Mouse (Mus musculus) hindbrain, embryonic 11.5 days (tissue): ENCODE data around the gene Kctd4. TPM values are rescaled to one million over a fixed set of nuclear protein-coding genes. Genes with fewer than 3 reads are reported as not detected.
"Not testable (repeated sequence)": the region's sequence is repeated elsewhere in the genome, so short reads cannot be mapped to it uniquely, and the experiment has no call there.

Source experiments
- ATAC-seq: fragments of 200-750 bp; cut with Nextera tagmentation; 2 replicates; pipeline ENCODE4 v1.8.0; 2017; ENCODE audit warnings: mild to moderate bottlenecking, moderate TSS enrichment, moderate library complexity; ENCODE audit not compliant: low FRiP score
- DNase-seq: peaks from one replicate; pipeline ENCODE4 v3.0.0-alpha.2; 2015; ENCODE audit warnings: low spot score
- H3K27ac ChIP-seq: fragments of 300-500 bp; sonication (generic); 2 replicates; pipeline ENCODE4 v1.5.1; 2014; ENCODE audit warnings: mild to moderate bottlenecking, low read depth, low read length
- H3K27me3 ChIP-seq: fragments of 300-500 bp; sonication (generic); 2 replicates; pipeline ENCODE4 v1.6.1; 2014; ENCODE audit warnings: mild to moderate bottlenecking, low read length, moderate library complexity, mixed read lengths; ENCODE audit not compliant: control insufficient read depth, insufficient read depth
- H3K36me3 ChIP-seq: fragments of 300-500 bp; sonication (generic); 2 replicates; pipeline ENCODE4 v1.6.1; 2014; ENCODE audit warnings: mild to moderate bottlenecking, low read length, moderate library complexity, mixed read lengths; ENCODE audit not compliant: control insufficient read depth, insufficient read depth
- H3K4me1 ChIP-seq: fragments of 300-500 bp; sonication (generic); replicated peaks from 2 replicates; pipeline ENCODE4 v1.6.1; 2014; ENCODE audit warnings: low read length, mixed read lengths; ENCODE audit not compliant: control insufficient read depth, insufficient read depth
- H3K4me2 ChIP-seq: fragments of 300-500 bp; sonication (generic); replicated peaks from 2 replicates; pipeline ENCODE4 v1.6.1; 2014; ENCODE audit warnings: mild to moderate bottlenecking, low read depth, low read length
- H3K4me3 ChIP-seq: fragments of 300-500 bp; sonication (generic); 2 replicates; pipeline ENCODE4 v1.5.1; 2014; ENCODE audit warnings: low read depth, low read length
- H3K9ac ChIP-seq: fragments of 300-500 bp; sonication (generic); 2 replicates; pipeline ENCODE4 v1.6.1; 2014; ENCODE audit warnings: low read depth, low read length
- H3K9me3 ChIP-seq: fragments of 300-500 bp; sonication (generic); 2 replicates; pipeline ENCODE4 v1.6.1; 2016; ENCODE audit warnings: low read length; ENCODE audit not compliant: control insufficient read depth
- WGBS: fragments of 180-500 bp; shearing (Covaris S2); extraction: QIAGEN DNeasy Blood & Tissue Kit; methylation state at CpG from one replicate; pipeline ENCODE4 v1.1.7; 2014; 5-methylcytosine and 5-hydroxymethylcytosine counted together
- polyA plus RNA-seq: library from polyadenylated mRNA; unstranded; fragments of >200 nt; fragmentation: Nextera tagmentation; extraction: Ambion mirVana; gene quantifications from 2 replicates; pipeline ENCODE4 v1.2.1, GENCODE M21; 2014

The Kctd4 gene
- polyA plus RNA-seq, result 0.61 and 1.4 TPM in 2 replicates

DNA sequence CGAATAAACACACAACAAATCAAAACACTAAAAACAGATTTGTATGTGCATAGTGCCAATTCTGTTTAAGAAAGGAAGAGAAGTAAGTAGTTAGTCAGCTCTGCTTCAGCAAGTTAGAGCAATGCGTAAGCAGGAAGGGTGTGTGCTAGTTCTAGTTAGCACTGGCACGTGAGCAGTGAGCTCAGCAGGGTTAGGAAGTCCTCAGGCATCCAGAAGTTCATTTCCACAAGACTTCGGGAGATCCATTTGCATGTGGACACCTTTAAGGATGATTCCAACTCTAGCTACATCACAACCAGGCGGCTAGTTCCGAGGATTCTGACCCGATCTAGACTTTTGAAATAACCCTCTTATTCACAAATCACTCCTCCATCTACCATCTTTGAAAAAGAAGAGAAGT, at the start of gene Kctd4:
Kctd4 (plus strand) TSS at position 244 of the 400 bp plus-strand sequence.
- H3K4me3 ChIP-seq, result no peak within 1 kb of the TSS
- no peak within 1 kb of the TSS for H3K9ac ChIP-seq
- ATAC-seq (no peak), DNase-seq (no peak)
- H3K36me3 ChIP-seq, result no peaks in the 10 kb centered on the region
- H3K4me1 ChIP-seq, result no peaks in the 10 kb centered on the region
- no peak within 1 kb of the TSS for H3K4me2 ChIP-seq
- 88% methylated on average over 7 of the region's 7 CpGs for WGBS
- no peaks in the 10 kb centered on the region for H3K27me3 ChIP-seq
- no peaks in the 10 kb centered on the region for H3K9me3 ChIP-seq
- H3K27ac ChIP-seq, result no peak within 1 kb of the TSS

DNA sequence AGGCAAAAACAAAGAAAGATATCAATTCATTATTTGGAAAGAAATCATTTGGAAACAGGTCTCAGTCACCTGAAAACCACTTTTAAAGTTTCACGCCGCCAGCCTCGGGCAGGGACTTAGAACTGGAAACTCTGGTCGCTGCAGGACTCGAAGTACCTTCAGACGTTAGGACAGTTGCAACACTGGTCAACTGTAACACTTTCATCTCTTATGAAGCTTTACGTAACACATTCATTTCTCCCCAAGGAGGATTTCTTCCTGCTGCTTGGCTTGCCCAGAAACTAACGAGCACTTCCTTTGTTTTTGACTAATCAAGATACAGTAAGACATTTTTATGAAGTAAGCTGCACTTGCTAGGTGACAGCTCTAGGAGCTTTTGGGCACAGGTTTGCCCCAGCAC, 47.9 kb upstream of the Kctd4 start:
- 0 out of 2 replicates have a peak, but pooled peaks cover 2% of the 10 kb centered on the region for H3K36me3 ChIP-seq
- no peaks in the 10 kb centered on the region for H3K27me3 ChIP-seq
- H3K4me2 ChIP-seq, result no peak overlapping the region
- ATAC-seq (no peak), DNase-seq (no peak)
- H3K9ac ChIP-seq, result no peak overlapping the region
- H3K4me1 ChIP-seq, result no peaks in the 10 kb centered on the region
- H3K4me3 ChIP-seq, result no peak overlapping the region
- H3K27ac ChIP-seq, result no peak overlapping the region
- 98% methylated on average over 8 of the region's 8 CpGs for WGBS
- H3K9me3 ChIP-seq, result no peaks in the 10 kb centered on the region

DNA sequence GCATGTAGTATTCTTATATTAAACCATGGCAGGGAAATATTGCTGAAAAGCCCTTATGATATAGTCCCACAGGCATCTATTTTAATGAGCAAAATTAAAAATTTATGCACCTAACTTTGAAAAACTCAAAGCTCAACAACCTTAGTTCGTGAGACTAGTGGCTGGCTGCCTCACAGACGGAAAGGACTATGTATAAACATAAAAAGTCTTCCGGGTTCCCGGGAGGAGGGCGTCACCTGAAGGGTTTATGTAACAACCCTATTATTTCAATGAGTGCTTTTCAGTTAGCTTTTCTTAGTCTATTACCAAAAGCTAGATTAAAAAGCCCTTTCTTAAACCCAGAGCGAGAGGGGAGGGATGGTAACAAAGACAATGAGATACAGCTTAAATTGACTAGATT, 42.8 kb upstream of the Kctd4 start:
- Histone ChIP-seq H3K27me3 (no peaks in the 10 kb centered on the region), H3K9me3 (no peaks in the 10 kb centered on the region), H3K27ac (no peak overlapping the region), H3K36me3 (no peaks in the 10 kb centered on the region), H3K4me1 (no peaks in the 10 kb centered on the region), H3K9ac (no peak overlapping the region), H3K4me2 (no peak overlapping the region), H3K4me3 (no peak overlapping the region)
- no peak for DNase-seq
- WGBS, result 90% methylated on average over 6 of the region's 6 CpGs
- ATAC-seq, result no peak

DNA sequence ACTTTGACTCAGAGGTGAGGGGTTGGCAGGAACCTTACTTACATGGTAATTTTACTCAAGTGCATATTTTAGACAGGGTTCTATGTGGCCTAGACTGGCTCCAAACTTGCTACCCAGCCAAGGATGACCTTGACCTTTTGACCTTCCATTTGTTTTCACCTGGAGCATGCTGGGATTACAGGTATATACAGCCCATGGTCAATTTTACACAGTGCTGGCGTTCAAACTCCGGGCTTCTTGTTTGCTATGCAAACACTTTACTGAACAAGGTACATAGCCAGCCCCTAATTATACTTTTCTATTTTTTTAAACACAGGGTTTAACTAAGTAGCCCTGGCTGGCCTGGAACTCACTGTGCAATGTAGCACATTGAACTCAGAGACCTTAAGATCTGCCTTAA, 42.1 kb upstream of the Kctd4 start:
- ATAC-seq (no peak), DNase-seq (no peak)
- WGBS, result 88% methylated on average over 2 of the region's 2 CpGs
- Histone ChIP-seq H3K4me1 (no peaks in the 10 kb centered on the region), H3K9ac (no peak overlapping the region), H3K4me2 (no peak overlapping the region), H3K27me3 (no peaks in the 10 kb centered on the region), H3K9me3 (no peaks in the 10 kb centered on the region), H3K36me3 (no peaks in the 10 kb centered on the region), H3K4me3 (no peak overlapping the region), H3K27ac (no peak overlapping the region)

DNA sequence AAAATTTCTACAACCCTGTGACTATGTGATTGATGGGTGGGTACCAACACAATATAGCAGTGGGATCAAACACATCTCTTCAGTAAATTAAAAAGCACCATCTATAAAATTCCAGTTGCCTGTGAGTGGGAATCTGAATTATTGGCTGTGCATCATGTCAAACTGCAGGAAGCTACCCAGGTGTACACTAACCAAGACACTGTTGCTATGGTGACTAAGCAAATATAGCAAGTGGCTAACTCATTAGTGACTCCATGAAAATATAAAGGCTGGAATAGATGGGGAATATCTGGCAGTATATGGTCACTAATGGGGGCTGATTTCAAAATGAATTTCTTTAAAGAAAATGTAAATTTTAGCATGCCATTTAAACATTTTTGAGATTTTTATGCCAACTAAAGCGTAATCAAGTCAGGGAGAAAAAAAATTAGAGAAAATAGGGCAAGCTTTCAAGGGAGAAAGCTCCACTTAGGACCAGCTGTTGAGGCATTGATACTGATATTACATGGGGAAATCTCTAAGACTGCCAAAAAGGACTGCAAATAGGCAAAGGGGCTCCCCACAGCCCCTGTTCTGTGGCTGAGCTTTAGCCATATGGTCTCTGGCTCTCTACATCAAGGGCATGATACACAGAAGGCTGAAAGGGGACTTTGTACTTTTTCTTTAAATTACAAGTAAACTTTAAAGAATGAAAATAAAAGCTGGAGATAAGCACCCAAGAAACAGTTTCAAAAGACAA, 31.3 kb upstream of the Kctd4 start:
- 100% methylated on average over 1 of the region's 1 CpGs for WGBS
- no peak overlapping the region for H3K4me2 ChIP-seq
- ATAC-seq (no peak), DNase-seq (no peak)
- no peaks in the 10 kb centered on the region for H3K9me3 ChIP-seq
- no peak overlapping the region for H3K9ac ChIP-seq
- no peak overlapping the region for H3K27ac ChIP-seq
- no peaks in the 10 kb centered on the region for H3K27me3 ChIP-seq
- H3K4me3 ChIP-seq, result no peak overlapping the region
- H3K36me3 ChIP-seq, result no peaks in the 10 kb centered on the region
- no peaks in the 10 kb centered on the region for H3K4me1 ChIP-seq

DNA sequence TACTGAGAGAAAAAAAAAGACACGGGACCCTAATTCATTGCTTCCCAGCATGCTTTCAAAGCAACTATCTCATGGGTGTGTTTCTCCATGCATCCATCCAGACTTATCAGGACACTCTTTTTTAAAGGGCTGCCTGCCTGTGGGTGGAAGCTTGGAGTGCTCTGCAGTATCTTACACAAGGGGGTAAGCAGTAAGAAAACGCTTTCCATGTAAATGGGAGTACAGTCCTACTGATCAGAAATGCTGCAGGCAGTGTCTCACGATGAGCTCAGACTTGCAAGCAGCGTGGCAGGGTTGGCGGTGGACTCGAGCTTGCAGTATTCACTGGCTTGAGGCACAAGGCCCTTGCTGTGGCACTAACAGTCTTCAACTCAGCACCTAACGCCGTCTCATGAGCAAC, 25.1 kb upstream of the Kctd4 start:
- not testable (repeated sequence) for H3K27me3 ChIP-seq, DNase-seq, H3K27ac ChIP-seq, H3K9ac ChIP-seq, H3K4me1 ChIP-seq, H3K36me3 ChIP-seq, H3K4me2 ChIP-seq, ATAC-seq, H3K9me3 ChIP-seq, H3K4me3 ChIP-seq
- WGBS, result 91% methylated on average over 8 of the region's 8 CpGs

DNA sequence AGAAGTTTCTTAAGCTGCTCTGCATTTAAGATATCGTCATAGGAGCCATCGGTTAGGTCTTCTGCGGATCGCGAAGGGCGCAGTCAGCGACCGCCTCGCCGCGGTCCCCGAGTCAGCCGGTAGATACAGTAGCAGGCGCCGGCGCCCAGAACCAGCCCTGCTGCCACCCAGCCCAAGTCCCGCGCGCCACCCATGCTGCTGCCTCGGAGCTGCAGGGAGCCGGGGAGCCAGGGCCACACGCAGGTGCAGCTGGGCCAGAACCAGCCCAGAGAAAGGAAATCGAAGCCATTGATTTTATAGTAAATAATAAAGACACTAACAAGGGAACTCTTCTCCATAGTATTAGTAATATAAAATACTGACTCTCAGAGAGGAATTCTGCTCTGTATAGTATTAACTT, 23.5 kb upstream of the Kctd4 start:
- no peak overlapping the region for H3K4me3 ChIP-seq
- WGBS, result 94% methylated on average over 23 of the region's 23 CpGs
- ATAC-seq (no peak), DNase-seq (no peak)
- H3K4me1 ChIP-seq, result no peaks in the 10 kb centered on the region
- H3K9me3 ChIP-seq, result no peaks in the 10 kb centered on the region
- H3K36me3 ChIP-seq, result no peaks in the 10 kb centered on the region
- H3K4me2 ChIP-seq, result no peak overlapping the region
- no peaks in the 10 kb centered on the region for H3K27me3 ChIP-seq
- H3K27ac ChIP-seq, result no peak overlapping the region
- no peak overlapping the region for H3K9ac ChIP-seq

DNA sequence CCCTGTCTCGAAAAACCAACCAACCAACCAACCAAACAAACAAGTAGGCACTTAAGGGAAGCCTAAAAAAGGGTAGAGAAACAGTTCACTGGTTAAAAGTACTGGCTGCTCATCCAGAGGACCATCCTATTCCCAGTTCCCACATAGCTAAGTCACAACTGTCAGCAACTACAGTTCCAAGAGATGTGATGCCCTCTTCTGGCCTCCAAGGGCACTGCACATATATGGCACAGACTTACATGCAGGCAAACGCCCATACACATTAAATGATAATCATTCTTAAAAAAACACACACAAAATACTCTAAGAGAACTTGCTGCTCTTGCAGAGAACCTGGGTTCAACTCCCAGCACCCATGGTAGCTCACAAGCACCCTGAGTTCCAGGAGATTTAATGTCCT, 20.4 kb upstream of the Kctd4 start:
- Histone ChIP-seq H3K36me3 (no peaks in the 10 kb centered on the region), H3K4me1 (no peaks in the 10 kb centered on the region), H3K27me3 (no peaks in the 10 kb centered on the region), H3K4me2 (no peak overlapping the region), H3K4me3 (no peak overlapping the region), H3K9me3 (no peaks in the 10 kb centered on the region), H3K9ac (no peak overlapping the region), H3K27ac (no peak overlapping the region)
- WGBS, result 76% methylated on average over 2 of the region's 2 CpGs
- ATAC-seq (no peak), DNase-seq (no peak)

DNA sequence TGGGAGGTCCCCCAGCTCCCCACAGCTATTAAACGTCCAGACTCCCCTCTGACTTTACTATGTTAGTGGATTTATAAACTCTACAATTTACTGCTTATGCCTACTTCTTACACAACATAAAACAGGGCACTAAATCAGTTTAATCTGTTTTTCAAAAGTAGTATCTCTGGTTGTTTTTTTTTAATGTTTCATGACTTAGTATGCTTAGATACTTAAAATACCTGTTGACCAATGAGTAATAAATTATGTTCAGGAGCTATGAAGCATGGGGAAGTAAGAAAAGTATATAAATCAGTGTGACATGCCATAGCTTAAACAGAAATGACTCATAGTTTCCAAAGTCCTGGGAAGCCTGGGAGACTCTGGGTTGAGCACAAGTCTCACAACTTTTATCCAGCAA, 17.1 kb upstream of the Kctd4 start:
- 79% methylated on average over 1 of the region's 1 CpGs for WGBS
- ATAC-seq, result no peak
- Histone ChIP-seq H3K27me3 (no peaks in the 10 kb centered on the region), H3K4me2 (no peak overlapping the region), H3K9ac (no peak overlapping the region), H3K27ac (no peak overlapping the region), H3K9me3 (no peaks in the 10 kb centered on the region), H3K4me3 (no peak overlapping the region), H3K4me1 (no peaks in the 10 kb centered on the region), H3K36me3 (no peaks in the 10 kb centered on the region)
- no peak for DNase-seq
